Mouse (Mus musculus) midbrain, embryonic 10.5 days (tissue): ENCODE results near the gene Fbxl16. TPM values are rescaled to one million over a fixed set of nuclear protein-coding genes. Genes with fewer than 3 reads are reported as not detected.

Source experiments
- DNase-seq: peaks from one replicate; pipeline ENCODE4 v3.0.0-alpha.2; 2017; ENCODE audit warnings: low spot score
- H3K27ac ChIP-seq: fragments of 300-500 bp; sonication (generic); replicated peaks from 2 replicates; pipeline ENCODE4 v1.5.1; 2016; ENCODE audit warnings: mild to moderate bottlenecking
- H3K27me3 ChIP-seq: fragments of 300-500 bp; sonication (generic); 2 replicates; pipeline ENCODE4 v1.6.1; 2016; ENCODE audit warnings: low read depth, mild to moderate bottlenecking; ENCODE audit not compliant: poor library complexity, severe bottlenecking
- H3K36me3 ChIP-seq: fragments of 300-500 bp; sonication (generic); 2 replicates; pipeline ENCODE4 v1.6.1; 2016; ENCODE audit warnings: mild to moderate bottlenecking, moderate library complexity
- H3K4me1 ChIP-seq: fragments of 300-500 bp; sonication (generic); 2 replicates; pipeline ENCODE4 v1.6.1; 2016
- H3K4me3 ChIP-seq: fragments of 300-500 bp; sonication (generic); 2 replicates; pipeline ENCODE4 v1.5.1; 2016; ENCODE audit warnings: mild to moderate bottlenecking, moderate library complexity
- H3K9me3 ChIP-seq: fragments of 300-500 bp; sonication (generic); replicated peaks from 2 replicates; pipeline ENCODE4 v1.6.1; 2016; ENCODE audit warnings: mild to moderate bottlenecking
- WGBS: fragments of 180-500 bp; shearing (Covaris S2); methylation state at CpG from one replicate; pipeline ENCODE4 v1.1.7; 2016; 5-methylcytosine and 5-hydroxymethylcytosine counted together
- polyA plus RNA-seq: library from polyadenylated mRNA; unstranded; fragments of >200 nt; fragmentation: Nextera tagmentation; extraction: Ambion mirVana; gene quantifications from 2 replicates; pipeline ENCODE4 v1.2.1, GENCODE M21; 2016

The Fbxl16 gene
- 9.3 and 12.4 TPM in 2 replicates for polyA plus RNA-seq

DNA sequence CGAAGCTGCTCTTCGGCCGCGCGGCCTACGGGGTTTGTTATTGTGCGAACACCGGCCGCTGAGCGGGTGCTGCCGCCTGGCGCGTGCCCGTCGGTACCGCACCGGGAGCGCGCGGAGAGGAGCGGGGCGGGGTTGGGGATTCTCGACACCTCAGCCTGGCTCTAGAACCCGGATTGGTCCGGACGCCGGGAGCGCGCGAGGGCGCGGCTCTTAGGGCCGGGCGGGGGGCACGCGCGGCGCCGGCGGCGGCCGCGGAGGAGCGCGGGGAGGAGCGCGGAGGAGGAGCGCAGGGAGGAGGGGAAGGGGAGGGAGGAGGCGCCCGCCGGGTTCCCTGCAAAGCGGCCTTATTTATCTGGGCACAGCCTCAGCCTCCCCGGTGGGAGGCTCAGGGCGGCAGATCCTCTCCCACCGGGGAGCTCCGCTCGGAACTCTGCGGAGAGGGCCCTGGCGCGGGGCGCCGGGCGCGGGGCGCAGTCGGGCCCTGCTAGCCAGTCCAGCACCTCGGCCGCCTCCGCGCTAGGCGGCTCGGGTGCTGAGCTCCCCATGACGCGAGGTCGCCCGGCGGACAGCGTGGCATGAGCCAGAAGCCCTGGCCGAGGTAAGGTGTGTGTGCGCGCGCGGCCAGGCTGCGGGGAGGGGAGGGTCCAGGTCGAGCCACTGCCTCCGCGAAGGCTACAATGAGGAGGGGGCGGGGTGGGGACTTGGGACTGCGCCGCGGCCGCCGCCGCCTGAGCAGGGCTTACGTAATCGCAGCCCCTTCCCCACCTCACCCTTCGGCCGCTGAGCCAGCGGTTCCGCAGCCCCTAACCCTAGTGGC lies at the start of gene Fbxl16:
Gene Fbxl16, plus strand, starts transcription at position 297 of the 817 bp plus-strand sequence.
- peaks cover 62% of the 10 kb centered on the region for H3K27me3 ChIP-seq
- peak within 1 kb of the TSS; percentile 84 for H3K4me3 ChIP-seq
- no peaks in the 10 kb centered on the region for H3K36me3 ChIP-seq
- WGBS, result under 1% methylated on average over 98 of the region's 100 CpGs
- peaks cover 49% of the 10 kb centered on the region for H3K4me1 ChIP-seq
- H3K9me3 ChIP-seq, result no peaks in the 10 kb centered on the region
- peak within 1 kb of the TSS; percentile 95 for H3K27ac ChIP-seq
- peak; percentile 86 for DNase-seq

DNA sequence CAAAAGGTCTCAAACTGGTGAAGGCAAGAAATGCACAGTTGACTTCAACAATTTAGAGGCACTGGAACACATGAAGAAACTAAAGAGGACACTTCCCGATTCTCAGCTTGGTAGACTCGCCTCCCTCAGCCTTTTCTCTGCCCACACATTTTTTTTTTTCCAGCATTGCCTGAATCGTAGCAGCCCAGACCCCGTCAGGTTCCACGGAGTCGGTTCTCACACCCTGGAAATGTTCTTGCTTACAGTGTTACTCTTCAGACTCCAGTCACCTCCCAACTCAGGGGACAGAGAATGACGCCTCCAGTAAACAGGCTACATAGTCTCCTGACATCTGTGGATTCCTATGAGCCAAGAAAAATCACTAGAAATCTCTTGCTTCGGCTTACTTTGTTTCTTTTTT lies 48.7 kb upstream of the Fbxl16 start:
- Histone ChIP-seq H3K27me3 (peaks cover 50% of the 10 kb centered on the region), H3K9me3 (no peaks in the 10 kb centered on the region), H3K27ac (no peak overlapping the region), H3K4me1 (peaks cover 22% of the 10 kb centered on the region), H3K36me3 (no peaks in the 10 kb centered on the region), H3K4me3 (no peak overlapping the region)
- 85% methylated on average over 8 of the region's 8 CpGs for WGBS
- no peak for DNase-seq

DNA sequence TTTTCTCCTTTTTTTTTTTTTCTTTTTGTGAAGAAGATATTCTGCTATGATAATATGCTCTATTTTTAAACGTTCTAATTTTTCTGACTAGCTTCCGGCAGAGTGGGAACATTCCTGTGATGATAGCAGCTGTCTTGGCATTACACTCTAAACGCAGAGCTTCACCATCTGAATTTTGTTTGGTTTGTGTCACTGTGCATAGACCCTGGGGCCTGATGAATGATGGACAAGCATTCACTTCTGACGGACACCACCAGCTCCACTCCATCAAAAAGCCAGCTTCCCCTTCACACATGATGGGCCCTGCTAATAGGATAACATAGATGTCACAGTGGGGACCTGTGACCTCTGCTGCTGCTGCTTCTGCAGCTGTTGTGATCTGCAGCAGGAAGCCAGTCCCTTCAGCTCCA lies 47.3 kb upstream of the Fbxl16 start:
- H3K27me3 ChIP-seq, result peaks cover 46% of the 10 kb centered on the region
- peaks cover 22% of the 10 kb centered on the region for H3K4me1 ChIP-seq
- H3K9me3 ChIP-seq, result no peaks in the 10 kb centered on the region
- peak; percentile 63 for DNase-seq
- WGBS, result 45% methylated on average over 4 of the region's 4 CpGs
- H3K4me3 ChIP-seq, result no peak overlapping the region
- H3K27ac ChIP-seq, result no peak overlapping the region
- H3K36me3 ChIP-seq, result no peaks in the 10 kb centered on the region

DNA sequence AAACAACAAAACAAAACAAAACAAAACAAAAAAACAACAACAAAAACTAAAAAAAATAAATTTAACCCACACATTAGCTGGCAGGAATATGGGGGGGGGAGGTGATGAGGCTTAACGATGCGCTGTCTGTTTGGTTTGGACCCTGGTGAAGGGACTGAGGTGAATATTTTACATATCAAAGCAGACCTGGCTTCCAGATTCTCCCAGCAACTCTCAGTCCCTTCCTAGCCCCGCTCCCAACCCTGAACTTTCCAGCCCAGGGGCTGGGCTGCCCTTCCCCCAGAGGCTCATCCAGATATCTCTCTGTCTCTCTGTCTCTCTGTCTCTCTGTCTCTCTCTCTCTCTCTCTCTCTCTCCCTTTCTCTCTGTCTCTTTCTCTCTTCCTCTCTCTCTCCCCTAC lies 46.3 kb upstream of the Fbxl16 start:
- WGBS, result 38% methylated on average over 3 of the region's 3 CpGs
- H3K4me1 ChIP-seq, result peaks cover 22% of the 10 kb centered on the region
- no peak overlapping the region for H3K27ac ChIP-seq
- no peaks in the 10 kb centered on the region for H3K9me3 ChIP-seq
- no peak overlapping the region for H3K4me3 ChIP-seq
- no peak for DNase-seq
- no peaks in the 10 kb centered on the region for H3K36me3 ChIP-seq
- peaks cover 50% of the 10 kb centered on the region for H3K27me3 ChIP-seq

DNA sequence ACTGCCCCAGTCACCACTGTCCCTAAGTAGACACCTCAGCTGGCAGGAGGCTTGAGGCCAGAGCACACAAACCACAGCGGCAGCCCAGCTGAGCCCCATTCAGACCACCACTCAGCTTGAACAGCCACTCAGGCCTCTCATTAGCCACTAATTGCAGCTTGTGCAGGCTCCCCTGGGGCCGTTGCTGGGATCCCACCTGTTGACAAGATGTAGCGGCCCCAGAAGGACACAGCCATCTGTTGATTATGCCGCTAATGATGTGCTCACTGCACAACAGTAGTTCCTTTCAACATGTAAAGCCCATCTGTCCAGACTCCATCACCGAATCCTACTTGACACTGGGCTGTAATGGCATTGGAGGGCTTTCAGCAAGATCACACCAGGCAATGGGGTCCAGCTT lies 43.0 kb upstream of the Fbxl16 start:
- H3K27ac ChIP-seq, result no peak overlapping the region
- H3K36me3 ChIP-seq, result no peaks in the 10 kb centered on the region
- H3K27me3 ChIP-seq, result peaks cover 38% of the 10 kb centered on the region
- peaks cover 22% of the 10 kb centered on the region for H3K4me1 ChIP-seq
- no peak overlapping the region for H3K4me3 ChIP-seq
- H3K9me3 ChIP-seq, result no peaks in the 10 kb centered on the region
- 67% methylated on average over 5 of the region's 5 CpGs for WGBS
- DNase-seq, result no peak

DNA sequence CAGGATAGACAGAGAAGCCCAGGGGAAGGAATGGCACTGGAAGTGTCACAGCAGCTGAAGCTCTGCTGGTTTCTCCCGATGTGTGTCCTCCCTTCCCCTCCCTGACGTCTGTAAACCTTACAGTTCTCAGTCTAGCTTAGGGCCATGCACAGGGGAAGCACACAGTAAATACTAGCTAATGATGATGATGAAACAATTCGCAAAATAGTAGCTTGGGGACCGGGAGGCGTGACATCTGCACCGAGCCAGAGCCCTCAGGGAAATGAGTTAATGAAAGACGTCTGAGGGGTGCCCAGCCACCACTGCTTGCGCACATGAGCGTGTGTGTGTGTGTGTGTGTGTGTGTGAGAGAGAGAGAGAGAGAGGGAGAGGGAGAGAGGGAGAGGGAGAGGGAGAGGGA lies 39.6 kb upstream of the Fbxl16 start:
- no peak for DNase-seq
- H3K27me3 ChIP-seq, result peaks cover 30% of the 10 kb centered on the region
- no peaks in the 10 kb centered on the region for H3K36me3 ChIP-seq
- H3K4me1 ChIP-seq, result peaks cover 9% of the 10 kb centered on the region
- no peak overlapping the region for H3K4me3 ChIP-seq
- no peaks in the 10 kb centered on the region for H3K9me3 ChIP-seq
- 67% methylated on average over 9 of the region's 9 CpGs for WGBS
- H3K27ac ChIP-seq, result no peak overlapping the region

DNA sequence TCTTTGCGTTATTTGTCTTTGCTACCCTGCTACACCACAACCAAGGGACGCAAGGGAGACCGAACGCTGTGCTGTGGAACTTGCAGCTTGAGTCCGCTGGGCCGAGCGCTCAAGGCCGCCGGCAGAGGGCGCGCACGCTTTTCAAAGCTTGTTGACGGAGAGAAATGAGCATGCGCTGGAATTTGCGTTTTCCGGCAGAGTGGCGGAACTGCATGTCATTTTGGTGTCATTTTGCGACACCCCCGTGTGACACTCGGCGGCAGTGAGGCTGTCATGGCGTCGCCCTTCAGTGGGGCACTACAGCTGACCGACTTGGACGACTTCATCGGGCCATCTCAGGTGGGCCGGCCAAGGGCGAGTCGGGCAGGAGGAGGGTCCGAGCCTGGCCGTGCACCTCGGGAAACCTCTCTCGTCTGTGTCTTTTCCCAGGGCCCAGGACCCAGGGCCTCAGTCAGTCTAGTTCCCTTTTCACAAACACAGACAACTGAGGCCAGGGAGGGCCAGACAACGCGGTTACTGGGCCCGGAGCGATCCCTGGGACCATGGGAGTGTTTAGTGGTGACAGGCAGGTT lies 35.2 kb upstream of the Fbxl16 start, which contains the start of gene Narfl:
Gene Narfl, plus strand, starts transcription at position 228 of the 572 bp plus-strand sequence.
- peaks cover 14% of the 10 kb centered on the region; the same call in 1 of the 2 replicates for H3K27me3 ChIP-seq
- peaks cover 24% of the 10 kb centered on the region for H3K4me1 ChIP-seq
- H3K9me3 ChIP-seq, result no peaks in the 10 kb centered on the region
- H3K27ac ChIP-seq, result peak within 1 kb of the TSS; percentile 87
- DNase-seq, result peak; percentile 98
- H3K4me3 ChIP-seq, result peak within 1 kb of the TSS; percentile 81
- WGBS, result under 1% methylated on average over 37 of the region's 37 CpGs
- H3K36me3 ChIP-seq, result peaks cover 13% of the 10 kb centered on the region

DNA sequence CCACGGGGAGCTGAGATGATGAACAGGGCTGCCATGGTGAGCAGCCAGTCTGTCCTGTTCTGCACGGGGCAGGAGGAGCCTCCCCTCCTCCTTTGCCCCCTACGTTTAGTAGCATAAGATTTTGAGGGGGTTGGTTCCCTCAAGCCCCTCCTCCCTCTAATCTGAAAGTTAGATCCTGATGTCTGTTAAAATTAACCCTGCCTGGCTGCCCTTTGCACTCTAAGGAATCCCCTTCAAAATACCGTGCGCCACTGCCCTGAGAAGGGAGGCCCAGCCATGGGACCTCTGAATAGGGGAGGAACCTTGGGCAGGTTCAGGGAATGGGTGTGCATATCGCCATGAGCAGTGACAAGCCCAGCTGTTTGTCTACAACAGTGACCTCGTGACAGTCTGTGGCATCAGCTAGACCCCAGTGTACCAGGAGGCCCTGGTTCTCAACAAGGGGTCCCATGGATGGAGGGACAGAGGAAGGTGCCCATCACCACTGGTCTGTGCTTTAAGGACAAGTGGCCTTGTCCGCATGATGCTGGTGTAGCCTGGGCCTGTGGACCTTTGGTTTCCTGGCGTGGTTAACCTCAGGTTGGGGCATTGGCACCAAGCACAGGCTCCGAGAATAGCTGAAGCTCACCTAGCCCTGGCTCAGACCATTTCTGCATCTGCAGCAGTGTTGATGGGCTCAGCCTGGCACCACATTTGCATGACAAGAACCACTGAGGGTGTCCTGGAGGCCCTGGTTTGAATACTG lies 33.4 kb upstream of the Fbxl16 start:
- H3K27ac ChIP-seq, result no peak overlapping the region
- H3K4me3 ChIP-seq, result 0 out of 2 replicates have a peak overlapping the region, but pooled peaks have one; percentile 81
- 82% methylated on average over 10 of the region's 10 CpGs for WGBS

DNA sequence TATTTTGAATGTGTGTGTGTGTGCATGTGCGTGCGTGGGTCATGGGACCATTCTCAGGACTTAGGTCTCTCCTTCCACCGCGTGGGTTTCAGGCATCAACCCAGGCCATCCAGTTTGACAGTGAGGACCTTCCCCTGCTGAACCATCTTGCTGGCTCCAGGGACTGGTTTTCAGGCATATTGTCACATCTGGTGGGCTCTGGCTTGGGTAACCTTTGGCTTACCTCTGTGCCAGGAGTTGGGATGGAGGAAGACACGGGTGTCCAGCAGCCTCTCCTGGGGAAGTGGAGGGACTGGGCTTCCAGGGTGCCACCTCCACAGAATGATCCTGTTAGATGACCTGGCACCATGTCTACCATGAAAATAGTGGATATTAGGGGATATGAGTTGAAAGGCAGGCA lies 30.9 kb upstream of the Fbxl16 start:
- no peak for DNase-seq
- Histone ChIP-seq H3K36me3 (peaks cover 50% of the 10 kb centered on the region), H3K9me3 (no peaks in the 10 kb centered on the region), H3K27me3 (no peaks in the 10 kb centered on the region), H3K27ac (no peak overlapping the region), H3K4me1 (peaks cover 32% of the 10 kb centered on the region), H3K4me3 (no peak overlapping the region)
- WGBS, result 93% methylated on average over 5 of the region's 5 CpGs

More for the DNA sequence above, 33.4 kb upstream of the Fbxl16 start:
- H3K36me3 ChIP-seq, result peaks cover 26% of the 10 kb centered on the region
- peaks cover 24% of the 10 kb centered on the region for H3K4me1 ChIP-seq
- H3K9me3 ChIP-seq, result no peaks in the 10 kb centered on the region
- no peaks in the 10 kb centered on the region for H3K27me3 ChIP-seq
- no peak for DNase-seq

DNA sequence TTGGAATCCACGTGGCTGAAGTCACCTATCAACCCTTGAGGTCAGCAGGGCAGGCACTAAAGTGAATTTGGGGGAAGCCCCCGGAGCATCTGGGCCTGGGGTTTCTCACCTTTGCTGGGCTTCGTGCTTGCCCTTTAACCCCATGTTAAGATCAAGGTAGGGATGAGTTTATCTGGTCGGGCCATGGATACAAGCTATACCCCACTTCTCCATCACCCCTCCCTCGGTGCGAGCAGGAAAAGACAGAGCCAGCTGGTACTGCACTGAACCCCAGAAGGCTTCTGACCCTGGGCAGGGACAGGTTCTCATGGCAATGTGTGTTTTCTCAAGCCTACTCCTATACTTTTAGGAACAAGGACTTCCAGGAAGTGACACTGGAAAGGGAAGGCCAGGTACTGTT lies 27.5 kb upstream of the Fbxl16 start:
- no peak overlapping the region for H3K4me3 ChIP-seq
- no peaks in the 10 kb centered on the region for H3K9me3 ChIP-seq
- H3K36me3 ChIP-seq, result peaks cover 65% of the 10 kb centered on the region
- H3K27me3 ChIP-seq, result no peaks in the 10 kb centered on the region
- H3K27ac ChIP-seq, result no peak overlapping the region
- DNase-seq, result no peak
- peaks cover 38% of the 10 kb centered on the region for H3K4me1 ChIP-seq
- 88% methylated on average over 6 of the region's 6 CpGs for WGBS

DNA sequence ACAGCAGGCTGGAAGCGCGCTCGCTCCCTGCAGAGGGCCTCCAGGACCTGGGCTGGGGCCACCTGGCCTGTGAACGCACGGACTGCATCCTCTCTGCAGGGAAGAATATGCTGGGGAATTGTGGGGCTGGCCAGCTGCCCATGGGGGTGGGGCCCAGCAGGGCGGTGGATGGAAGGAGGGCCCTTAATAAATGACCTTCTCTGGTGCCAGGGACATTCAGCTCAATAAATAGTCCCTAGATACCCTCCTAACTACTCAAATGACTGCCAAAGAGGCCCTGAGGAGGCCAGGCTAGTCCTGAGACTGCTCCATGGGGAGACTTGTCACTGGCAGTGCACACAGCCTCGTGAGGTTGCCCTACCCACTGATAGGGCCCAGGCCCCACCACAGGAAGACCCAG lies 25.8 kb upstream of the Fbxl16 start:
- Histone ChIP-seq H3K4me1 (peaks cover 38% of the 10 kb centered on the region), H3K27me3 (no peaks in the 10 kb centered on the region), H3K9me3 (no peaks in the 10 kb centered on the region), H3K27ac (no peak overlapping the region), H3K36me3 (peaks cover 66% of the 10 kb centered on the region), H3K4me3 (peak overlapping the region; percentile 77; the same call in 1 of the 2 replicates)
- 88% methylated on average over 7 of the region's 7 CpGs for WGBS
- no peak for DNase-seq

DNA sequence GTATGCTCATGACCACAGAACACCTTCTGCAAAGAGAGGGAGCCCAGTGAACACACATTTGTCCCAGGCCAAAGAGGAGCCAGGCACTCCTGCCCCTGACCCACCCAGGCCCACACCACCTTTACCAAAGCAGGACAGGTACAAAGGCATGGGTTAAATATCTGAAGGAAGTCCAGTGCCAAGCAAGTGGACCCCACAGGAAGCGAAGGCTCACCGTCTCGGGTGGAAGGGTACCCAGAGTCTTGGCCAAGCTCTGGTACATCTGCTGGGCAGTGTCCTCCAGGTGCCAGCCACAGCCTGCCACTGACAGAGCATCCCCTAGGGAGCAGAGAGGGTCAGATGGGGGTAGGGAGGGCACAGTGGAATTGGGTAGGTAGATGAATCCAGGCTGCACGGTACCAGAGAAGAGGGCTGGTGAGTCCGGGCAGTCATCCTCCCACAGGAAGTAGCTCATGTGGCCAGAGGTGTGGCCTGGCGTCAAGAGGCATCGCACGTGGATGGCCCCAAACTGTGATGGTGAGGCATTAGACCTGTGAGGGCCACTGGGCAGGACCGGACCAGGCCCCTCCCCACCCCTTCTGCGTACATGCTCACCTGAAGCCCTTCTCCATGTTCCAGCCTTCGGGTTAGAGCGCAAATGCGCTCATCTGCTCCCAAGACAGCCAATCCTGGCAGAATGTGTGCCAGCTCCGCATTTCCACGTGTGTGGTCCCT lies 24.9 kb upstream of the Fbxl16 start:
- Histone ChIP-seq H3K4me3 (peak overlapping the region; percentile 77), H3K27me3 (no peaks in the 10 kb centered on the region), H3K4me1 (peaks cover 38% of the 10 kb centered on the region), H3K9me3 (no peaks in the 10 kb centered on the region), H3K27ac (peak overlapping the region; percentile 96), H3K36me3 (peaks cover 70% of the 10 kb centered on the region)
- no peak for DNase-seq
- 85% methylated on average over 15 of the region's 15 CpGs for WGBS
